Mouse (Mus musculus) limb, embryonic 15.5 days (tissue): ENCODE data around the gene Uhrf2. TPM values are rescaled to one million over a fixed set of nuclear protein-coding genes. Genes with fewer than 3 reads are reported as not detected.

ENCODE experiments used
- ATAC-seq: fragments of 200-750 bp; cut with Nextera tagmentation; 2 replicates; pipeline ENCODE4 v1.8.0; 2017; ENCODE audit warnings: low read depth, moderate TSS enrichment; ENCODE audit not compliant: insufficient number of reproducible peaks, low FRiP score, low TSS enrichment
- H3K27ac ChIP-seq: fragments of 300-500 bp; sonication (generic); 2 replicates; pipeline ENCODE4 v1.5.1; 2015; ENCODE audit warnings: moderate library complexity, mild to moderate bottlenecking, inconsistent platforms
- H3K27me3 ChIP-seq: fragments of 300-500 bp; sonication (generic); 2 replicates; pipeline ENCODE4 v1.6.1; 2015; ENCODE audit warnings: inconsistent platforms
- H3K36me3 ChIP-seq: fragments of 300-500 bp; sonication (generic); 2 replicates; pipeline ENCODE4 v1.6.1; 2015; ENCODE audit warnings: inconsistent platforms
- H3K4me1 ChIP-seq: fragments of 300-500 bp; sonication (generic); 2 replicates; pipeline ENCODE4 v1.6.1; 2015; ENCODE audit warnings: inconsistent platforms
- H3K4me2 ChIP-seq: fragments of 300-500 bp; sonication (generic); 2 replicates; pipeline ENCODE4 v1.6.1; 2015; ENCODE audit warnings: mild to moderate bottlenecking, inconsistent platforms
- H3K4me3 ChIP-seq: fragments of 300-500 bp; sonication (generic); 2 replicates; pipeline ENCODE4 v1.5.1; 2015; ENCODE audit warnings: mild to moderate bottlenecking, inconsistent platforms
- H3K9ac ChIP-seq: fragments of 300-500 bp; sonication (generic); 2 replicates; pipeline ENCODE4 v1.6.1; 2015; ENCODE audit warnings: inconsistent platforms
- H3K9me3 ChIP-seq: fragments of 300-500 bp; sonication (generic); 2 replicates; pipeline ENCODE4 v1.6.1; 2016; ENCODE audit warnings: inconsistent platforms
- WGBS: fragments of 180-500 bp; shearing (Covaris S2); methylation state at CpG from one replicate; pipeline ENCODE4 v1.1.7; 2015; 5-methylcytosine and 5-hydroxymethylcytosine counted together
- polyA plus RNA-seq: library from polyadenylated mRNA; unstranded; fragments of >200 nt; fragmentation: Nextera tagmentation; extraction: Ambion mirVana; gene quantifications from 2 replicates; pipeline ENCODE4 v1.2.1, GENCODE M21; 2015

The Uhrf2 gene
- polyA plus RNA-seq, 1 experiment from 2014 or later: 60.6 TPM

DNA sequence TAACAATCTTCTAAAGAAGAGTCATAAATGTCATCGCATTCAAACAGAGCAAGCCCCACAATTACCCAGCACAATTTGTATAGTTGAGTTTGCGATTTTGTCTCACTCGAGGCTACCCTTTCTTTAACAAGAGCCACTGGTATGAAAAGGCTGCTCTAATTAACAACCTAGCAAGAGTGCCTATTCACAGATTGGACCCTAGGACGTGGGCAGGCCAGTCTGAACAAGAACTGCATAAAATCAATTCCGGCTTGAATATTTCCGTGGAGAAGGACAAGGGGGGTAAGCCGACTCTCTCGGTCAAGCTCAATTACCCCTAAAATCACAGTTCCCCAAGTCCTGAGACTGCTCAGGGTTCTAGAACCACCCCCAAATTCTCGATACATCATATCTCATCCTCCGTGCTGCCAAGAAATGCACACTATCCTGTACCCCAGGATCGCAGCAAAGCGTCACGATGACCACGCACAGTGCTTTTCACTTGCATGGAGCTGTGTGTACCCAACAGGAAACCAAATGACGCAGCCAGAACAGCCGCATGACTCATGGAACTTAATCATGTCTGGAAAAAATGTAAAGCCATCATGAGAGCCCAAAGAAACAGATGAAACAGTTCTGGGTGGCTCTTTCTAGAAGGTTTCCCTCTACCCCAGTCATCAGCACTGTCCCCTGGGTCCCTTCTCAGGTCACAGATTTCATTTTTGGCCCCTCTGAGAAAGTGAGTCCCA, 82.8 kb downstream of the Uhrf2 start:
- Histone ChIP-seq H3K4me2 (no peak overlapping the region), H3K9ac (no peak overlapping the region), H3K9me3 (no peaks in the 10 kb centered on the region), H3K27me3 (no peaks in the 10 kb centered on the region), H3K27ac (no peak overlapping the region), H3K36me3 (no peaks in the 10 kb centered on the region), H3K4me3 (no peak overlapping the region), H3K4me1 (peaks cover 14% of the 10 kb centered on the region; the same call in 1 of the 2 replicates)
- WGBS: 72% methylated on average over 16 of the region's 16 CpGs
- no peak for ATAC-seq

DNA sequence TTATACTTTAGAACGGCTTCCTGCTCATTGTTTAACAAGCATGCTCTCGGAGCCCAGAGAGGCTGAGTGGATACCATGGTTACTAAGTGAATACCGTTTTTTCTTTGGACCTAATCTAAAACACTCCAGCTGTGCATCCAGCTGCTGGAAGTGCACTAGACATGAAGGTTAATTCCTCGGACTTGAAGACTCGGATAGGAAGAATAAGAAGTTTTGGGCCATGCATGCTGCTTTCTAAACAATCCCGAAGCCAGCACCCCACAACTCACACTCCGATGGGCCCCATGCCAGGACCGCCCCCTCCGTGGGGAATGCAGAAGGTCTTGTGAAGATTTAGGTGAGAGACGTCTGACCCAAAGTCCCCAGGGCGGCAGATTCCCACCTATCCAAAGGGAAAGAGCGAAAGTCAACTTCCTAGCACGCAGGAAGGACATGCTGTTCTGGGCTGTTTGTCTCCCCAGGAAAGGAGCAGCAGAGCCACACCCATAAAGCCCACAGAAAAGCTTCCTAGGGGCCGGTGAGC, 84.7 kb downstream of the Uhrf2 start:
- Histone ChIP-seq H3K9ac (no peak overlapping the region), H3K27me3 (no peaks in the 10 kb centered on the region), H3K27ac (no peak overlapping the region), H3K36me3 (no peaks in the 10 kb centered on the region), H3K4me1 (peaks cover 14% of the 10 kb centered on the region; the same call in 1 of the 2 replicates), H3K9me3 (no peaks in the 10 kb centered on the region), H3K4me2 (peak overlapping the region; percentile 19; the same call in 1 of the 2 replicates), H3K4me3 (no peak overlapping the region)
- no peak for ATAC-seq
- WGBS: 36% methylated on average over 14 of the region's 14 CpGs

DNA sequence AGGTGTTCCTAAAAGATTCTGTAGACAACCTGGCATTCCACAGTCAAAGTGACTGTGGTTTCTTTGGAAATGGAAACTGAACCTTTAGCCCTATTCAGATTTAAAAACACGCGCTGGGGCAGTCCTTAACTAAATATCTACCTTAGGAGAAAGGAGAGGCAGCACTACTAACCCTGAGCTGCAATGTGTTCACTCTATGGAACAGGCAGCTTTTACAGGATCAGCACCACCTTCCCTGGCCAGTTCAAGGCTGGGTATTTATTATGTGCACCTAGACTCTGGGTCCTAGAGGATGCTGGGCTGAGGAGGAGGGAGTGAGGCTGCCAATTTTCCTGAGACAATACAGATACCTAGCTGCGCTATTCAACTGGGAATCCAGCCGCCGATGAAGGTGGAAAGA, 85.3 kb downstream of the Uhrf2 start:
- ATAC-seq: no peak
- H3K27ac ChIP-seq: no peak overlapping the region
- no peaks in the 10 kb centered on the region for H3K36me3 ChIP-seq
- no peak overlapping the region for H3K4me2 ChIP-seq
- no peaks in the 10 kb centered on the region for H3K9me3 ChIP-seq
- H3K4me3 ChIP-seq: no peak overlapping the region
- WGBS: 71% methylated on average over 5 of the region's 5 CpGs
- peaks cover 14% of the 10 kb centered on the region; the same call in 1 of the 2 replicates for H3K4me1 ChIP-seq
- no peaks in the 10 kb centered on the region for H3K27me3 ChIP-seq
- H3K9ac ChIP-seq: no peak overlapping the region

DNA sequence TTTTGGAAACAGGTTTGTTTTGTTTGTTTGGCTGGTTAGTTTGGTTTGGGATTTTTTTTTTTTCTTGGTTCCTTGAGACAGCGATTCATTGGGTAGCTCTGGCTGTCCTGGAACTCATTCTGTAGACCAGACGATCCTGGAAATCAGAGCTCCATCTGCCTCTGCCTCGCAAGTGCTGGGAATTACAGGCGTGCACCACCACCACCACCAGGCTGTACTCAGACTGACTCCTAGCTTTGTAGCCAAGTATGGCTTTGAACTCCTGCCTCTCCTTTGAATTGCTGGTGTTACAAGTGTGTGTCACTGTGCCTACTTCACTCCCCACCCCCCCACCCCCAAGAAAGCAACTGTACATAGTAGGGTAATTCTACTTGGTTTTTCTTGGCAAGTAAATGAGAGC, 86.9 kb downstream of the Uhrf2 start:
- Histone ChIP-seq H3K9ac (no peak overlapping the region), H3K4me1 (peaks cover 14% of the 10 kb centered on the region; the same call in 1 of the 2 replicates), H3K27me3 (no peaks in the 10 kb centered on the region), H3K4me3 (no peak overlapping the region), H3K4me2 (no peak overlapping the region), H3K27ac (no peak overlapping the region), H3K9me3 (no peaks in the 10 kb centered on the region), H3K36me3 (no peaks in the 10 kb centered on the region)
- no peak for ATAC-seq
- WGBS: 53% methylated on average over 4 of the region's 4 CpGs

DNA sequence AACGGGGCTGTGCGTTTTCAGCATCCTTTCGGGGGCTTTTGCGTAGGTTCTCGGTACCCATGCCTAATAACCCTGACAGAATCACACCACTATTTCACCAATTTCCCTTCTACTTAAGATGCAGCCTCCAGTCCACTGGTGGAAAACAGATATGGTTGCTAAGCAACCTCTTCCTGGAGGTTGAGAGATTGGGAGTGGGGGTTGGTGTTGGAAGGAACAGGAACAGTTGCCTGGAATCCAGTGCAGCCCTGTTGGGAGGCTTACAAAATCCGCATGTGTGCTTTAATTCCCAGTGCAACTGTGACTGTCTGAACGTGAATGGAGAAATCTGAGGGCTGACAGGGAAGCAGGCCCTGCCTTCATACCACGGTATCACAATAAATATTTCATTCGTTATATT, 87.5 kb downstream of the Uhrf2 start:
- Histone ChIP-seq H3K36me3 (no peaks in the 10 kb centered on the region), H3K4me2 (no peak overlapping the region), H3K27me3 (no peaks in the 10 kb centered on the region), H3K4me3 (no peak overlapping the region), H3K9ac (no peak overlapping the region), H3K9me3 (no peaks in the 10 kb centered on the region), H3K27ac (no peak overlapping the region), H3K4me1 (peaks cover 14% of the 10 kb centered on the region; the same call in 1 of the 2 replicates)
- ATAC-seq: no peak
- WGBS: 61% methylated on average over 9 of the region's 9 CpGs

DNA sequence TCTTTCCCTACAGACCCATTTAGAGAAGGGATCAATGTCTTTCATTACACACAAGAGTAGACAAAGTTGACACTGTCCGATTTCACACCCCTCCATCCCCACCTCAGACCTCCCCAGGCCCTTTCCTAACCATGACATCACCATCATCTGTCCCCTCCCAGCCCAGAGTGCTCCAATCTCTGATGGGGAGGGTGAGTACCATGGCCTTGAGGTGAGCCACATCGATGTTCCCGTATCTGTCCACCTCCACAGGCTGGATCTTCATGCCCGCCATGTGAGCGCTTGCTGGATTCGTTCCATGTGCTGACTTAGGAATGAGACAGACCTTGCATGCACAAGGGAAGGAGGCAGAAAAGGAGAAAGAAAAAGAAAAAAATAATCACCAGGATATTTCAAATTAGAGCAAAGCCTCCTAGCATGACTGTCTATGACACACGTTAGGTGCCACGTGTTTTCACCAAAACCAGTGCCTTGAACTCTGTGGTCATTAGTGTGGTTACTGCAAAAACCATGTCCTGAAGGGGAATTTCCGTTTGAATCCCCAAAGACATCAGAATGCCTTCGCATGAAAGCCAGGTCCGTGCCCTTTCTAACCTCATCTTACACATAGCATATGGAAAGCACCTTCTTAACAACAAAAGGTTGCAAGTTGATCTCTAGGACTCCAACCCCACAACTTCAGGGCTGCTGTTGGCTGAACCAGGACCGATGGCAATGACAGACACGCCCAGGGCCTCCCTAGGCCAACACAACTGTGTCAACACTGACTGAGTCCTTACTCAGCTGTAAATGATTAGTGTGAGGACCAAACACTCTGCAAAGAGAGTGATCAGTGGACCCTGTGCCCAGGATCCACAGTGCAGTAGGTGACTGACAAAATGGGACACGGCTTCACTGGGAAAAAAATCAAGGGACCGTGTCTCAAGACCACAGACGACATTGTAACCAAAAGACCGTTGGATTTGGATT, 88.3 kb downstream of the Uhrf2 start:
- H3K27ac ChIP-seq: no peak overlapping the region
- no peak overlapping the region for H3K4me3 ChIP-seq
- H3K9ac ChIP-seq: no peak overlapping the region
- ATAC-seq: no peak
- H3K4me2 ChIP-seq: no peak overlapping the region
- H3K4me1 ChIP-seq: peaks cover 14% of the 10 kb centered on the region; the same call in 1 of the 2 replicates
- no peaks in the 10 kb centered on the region for H3K36me3 ChIP-seq
- no peaks in the 10 kb centered on the region for H3K9me3 ChIP-seq
- 88% methylated on average over 17 of the region's 17 CpGs for WGBS
- H3K27me3 ChIP-seq: no peaks in the 10 kb centered on the region

DNA sequence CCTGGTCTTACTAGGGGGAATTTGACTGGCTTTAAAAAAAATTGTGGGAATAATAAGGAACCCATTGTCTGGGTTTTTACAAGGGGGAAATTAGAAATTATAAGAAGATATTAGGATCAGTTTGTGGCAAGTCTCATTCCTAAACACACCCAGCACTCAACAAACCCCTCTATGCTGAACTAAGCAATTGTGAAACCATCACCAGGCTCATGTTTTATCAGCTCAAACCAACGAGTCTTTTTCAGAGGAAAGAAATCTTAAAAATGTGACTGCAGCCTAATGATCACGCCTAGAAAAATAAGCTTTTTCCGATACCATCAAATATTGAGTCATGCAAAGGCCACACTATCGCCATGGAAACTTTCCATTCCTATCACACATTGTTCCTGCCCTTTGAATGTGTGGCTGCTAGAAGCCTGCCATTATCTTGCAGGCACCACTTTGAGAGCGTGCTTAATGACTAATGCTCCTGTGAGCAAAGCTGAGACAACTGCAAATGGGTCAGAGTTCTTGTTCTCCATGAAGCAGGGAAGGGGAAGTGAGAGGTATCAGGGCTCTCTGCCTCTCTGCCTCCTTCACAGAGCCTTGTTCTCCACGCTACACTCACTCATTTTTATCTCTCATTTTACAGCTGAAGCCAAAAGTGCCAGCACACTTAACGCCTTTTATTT, 94.8 kb downstream of the Uhrf2 start:
- no peaks in the 10 kb centered on the region for H3K4me1 ChIP-seq
- no peaks in the 10 kb centered on the region for H3K9me3 ChIP-seq
- ATAC-seq: no peak
- no peak overlapping the region for H3K9ac ChIP-seq
- no peaks in the 10 kb centered on the region for H3K36me3 ChIP-seq
- whole genome bisulfite sequencing: 58% methylated on average over 7 of the region's 7 CpGs
- no peaks in the 10 kb centered on the region for H3K27me3 ChIP-seq
- no peak overlapping the region for H3K27ac ChIP-seq
- H3K4me3 ChIP-seq: no peak overlapping the region
- no peak overlapping the region for H3K4me2 ChIP-seq

DNA sequence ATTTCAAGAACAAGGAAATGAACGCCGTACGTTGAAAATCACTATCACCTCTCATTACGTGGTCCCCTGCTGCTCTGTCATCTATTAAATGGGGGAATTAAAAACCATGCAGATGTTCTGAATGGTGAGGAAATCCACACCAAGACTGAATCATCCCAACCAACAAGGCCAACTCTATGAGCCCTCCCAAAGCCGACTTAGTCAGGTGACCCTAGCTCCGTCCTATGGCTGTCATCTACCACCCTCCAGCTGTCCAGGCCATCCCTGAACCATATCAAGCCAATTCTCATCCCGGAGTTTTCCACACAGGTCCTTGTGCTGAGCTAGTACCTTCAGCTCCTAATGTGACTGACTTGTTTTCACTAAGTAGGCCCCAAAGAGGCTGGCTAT, 95.4 kb downstream of the Uhrf2 start:
- H3K4me1 ChIP-seq: no peaks in the 10 kb centered on the region
- no peaks in the 10 kb centered on the region for H3K9me3 ChIP-seq
- H3K9ac ChIP-seq: no peak overlapping the region
- H3K27ac ChIP-seq: no peak overlapping the region
- H3K27me3 ChIP-seq: no peaks in the 10 kb centered on the region
- 61% methylated on average over 7 of the region's 7 CpGs for WGBS
- H3K4me3 ChIP-seq: no peak overlapping the region
- no peaks in the 10 kb centered on the region for H3K36me3 ChIP-seq
- ATAC-seq: no peak
- H3K4me2 ChIP-seq: no peak overlapping the region

DNA sequence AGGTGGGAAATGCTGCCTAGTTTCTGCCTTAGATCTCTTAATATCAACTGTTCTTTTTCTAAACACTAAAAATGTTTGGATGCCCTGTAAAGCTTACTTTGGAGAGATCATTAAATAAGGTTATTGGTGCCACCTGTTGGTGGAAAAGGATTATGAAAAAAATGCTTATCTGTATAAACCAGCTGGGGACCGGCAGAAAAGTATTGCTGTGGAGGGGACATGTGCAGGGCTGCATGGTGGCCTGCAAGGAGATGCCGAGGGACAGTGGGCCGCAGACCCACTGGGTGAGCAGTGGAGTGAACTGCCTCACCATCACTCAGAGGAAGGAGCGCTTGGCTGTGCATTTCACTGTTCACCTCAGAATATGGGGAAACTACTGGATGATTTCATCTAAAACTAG, 97.9 kb downstream of the Uhrf2 start:
- Histone ChIP-seq H3K4me2 (no peak overlapping the region), H3K27ac (no peak overlapping the region), H3K36me3 (no peaks in the 10 kb centered on the region), H3K9ac (no peak overlapping the region), H3K4me3 (no peak overlapping the region), H3K4me1 (no peaks in the 10 kb centered on the region), H3K9me3 (no peaks in the 10 kb centered on the region), H3K27me3 (no peaks in the 10 kb centered on the region)
- no peak for ATAC-seq
- 66% methylated on average over 4 of the region's 4 CpGs for WGBS

DNA sequence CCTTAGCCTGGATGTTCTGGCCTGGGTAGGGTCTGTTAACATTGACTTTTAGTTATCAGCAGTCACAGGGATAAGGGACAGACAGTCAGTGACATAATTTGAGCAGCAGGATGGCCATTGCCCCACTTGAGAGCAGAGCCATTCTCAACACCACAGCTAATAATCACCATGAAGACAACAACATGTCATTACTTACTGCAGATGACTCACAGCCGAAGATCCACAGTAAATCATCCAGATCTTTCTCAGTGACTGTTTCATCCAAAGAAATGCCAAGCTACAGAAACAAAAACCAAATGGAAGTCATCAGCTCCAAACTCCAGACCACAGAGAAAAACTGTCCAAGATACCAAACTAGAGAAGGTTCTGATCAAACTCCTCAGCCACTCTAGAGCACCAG, 106.0 kb downstream of the Uhrf2 start:
- Histone ChIP-seq H3K4me3 (no peak overlapping the region), H3K4me1 (no peaks in the 10 kb centered on the region), H3K27me3 (no peaks in the 10 kb centered on the region), H3K27ac (no peak overlapping the region), H3K4me2 (no peak overlapping the region), H3K9ac (no peak overlapping the region), H3K36me3 (no peaks in the 10 kb centered on the region), H3K9me3 (no peaks in the 10 kb centered on the region)
- ATAC-seq: no peak
- 66% methylated on average over 1 of the region's 1 CpGs for WGBS
